Mouse (Mus musculus) intestine, embryonic 16.5 days (tissue): ENCODE results near the gene Smpdl3a. TPM values are rescaled to one million over a fixed set of nuclear protein-coding genes. Genes with fewer than 3 reads are reported as not detected.

ENCODE experiments used
- ATAC-seq: fragments of 200-750 bp; cut with Nextera tagmentation; 2 replicates; pipeline ENCODE4 v1.8.0; 2017; ENCODE audit warnings: moderate TSS enrichment, moderate library complexity
- H3K27ac ChIP-seq: fragments of 300-500 bp; sonication (generic); 2 replicates; pipeline ENCODE4 v1.5.1; 2014; ENCODE audit warnings: mild to moderate bottlenecking, low read length
- H3K27me3 ChIP-seq: fragments of 300-500 bp; sonication (generic); replicated peaks from 2 replicates; pipeline ENCODE4 v1.6.1; 2014; ENCODE audit warnings: low read length, control low read depth, mixed read lengths; ENCODE audit not compliant: control insufficient read depth, insufficient read depth
- H3K36me3 ChIP-seq: fragments of 300-500 bp; sonication (generic); 2 replicates; pipeline ENCODE4 v1.6.1; 2014; ENCODE audit warnings: low read length, control low read depth; ENCODE audit not compliant: control insufficient read depth, insufficient read depth
- H3K4me1 ChIP-seq: fragments of 300-500 bp; sonication (generic); 2 replicates; pipeline ENCODE4 v1.6.1; 2014; ENCODE audit warnings: low read length, control low read depth, mixed read lengths; ENCODE audit not compliant: control insufficient read depth, insufficient read depth
- H3K4me2 ChIP-seq: fragments of 300-500 bp; sonication (generic); 2 replicates; pipeline ENCODE4 v1.6.1; 2014; ENCODE audit warnings: low read depth, low read length, control low read depth
- H3K4me3 ChIP-seq: fragments of 300-500 bp; sonication (generic); 2 replicates; pipeline ENCODE4 v1.5.1; 2014; ENCODE audit warnings: mild to moderate bottlenecking, low read length
- H3K9ac ChIP-seq: fragments of 300-500 bp; sonication (generic); 2 replicates; pipeline ENCODE4 v1.6.1; 2014; ENCODE audit warnings: low read depth, low read length
- H3K9me3 ChIP-seq: fragments of 300-500 bp; sonication (generic); 2 replicates; pipeline ENCODE4 v1.6.1; 2016; ENCODE audit warnings: low read length, control low read depth; ENCODE audit not compliant: control insufficient read depth
- WGBS: fragments of 180-500 bp; shearing (Covaris S2); extraction: QIAGEN DNeasy Blood & Tissue Kit; methylation state at CpG from one replicate; pipeline ENCODE4 v1.1.7; 2014; 5-methylcytosine and 5-hydroxymethylcytosine counted together
- polyA plus RNA-seq: library from polyadenylated mRNA; unstranded; fragments of >200 nt; fragmentation: Nextera tagmentation; extraction: Ambion mirVana; gene quantifications from 2 replicates; pipeline ENCODE4 v1.2.1, GENCODE M21; 2015

Gene Smpdl3a
- 81.6 and 99.0 TPM in 2 replicates for polyA plus RNA-seq

DNA sequence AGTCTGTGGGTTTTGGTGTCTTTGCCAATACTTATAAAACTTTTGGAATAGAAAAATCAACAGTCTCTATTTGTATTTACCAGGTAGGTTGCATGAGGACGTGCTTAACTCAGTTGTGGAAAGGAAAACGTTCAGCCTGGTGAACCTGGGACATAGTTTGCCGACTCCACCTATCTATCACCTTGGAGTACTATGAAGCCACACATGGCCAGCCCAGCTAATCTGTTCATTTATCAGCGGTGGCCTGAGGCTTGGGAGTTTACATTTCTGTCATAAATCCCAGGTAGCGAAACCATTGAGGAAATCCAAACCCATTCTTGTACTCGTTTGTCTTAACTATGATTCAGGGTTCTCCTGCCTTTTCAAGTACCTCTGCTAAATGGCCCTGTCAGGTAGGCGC is at the start of gene Smpdl3a:
Gene Smpdl3a, plus strand, starts transcription at position 318 of the 400 bp plus-strand sequence.
- H3K27ac ChIP-seq: peak within 1 kb of the TSS; percentile 89

DNA sequence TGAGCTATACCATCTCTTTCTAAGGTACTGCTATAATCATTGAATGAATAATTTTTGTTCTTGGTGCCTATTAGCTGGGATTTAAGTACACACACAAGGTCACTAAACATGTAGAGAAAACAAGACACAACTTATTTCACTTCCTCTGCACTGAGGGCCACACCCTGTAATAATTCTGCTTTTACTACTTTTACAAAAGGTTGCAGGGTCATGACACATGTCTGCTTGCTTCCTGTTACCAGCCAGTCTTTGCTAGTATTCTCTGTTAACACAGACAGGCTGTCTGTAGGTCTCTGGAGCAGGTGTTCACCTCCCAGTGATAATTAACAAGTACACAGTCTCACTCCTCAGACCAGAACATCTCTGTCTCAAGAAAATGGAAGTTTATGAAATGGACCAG is 48.7 kb upstream of the Smpdl3a start:
- Histone ChIP-seq H3K4me2 (no peak overlapping the region), H3K4me1 (no peaks in the 10 kb centered on the region), H3K4me3 (no peak overlapping the region), H3K9ac (no peak overlapping the region), H3K9me3 (no peaks in the 10 kb centered on the region), H3K27me3 (no peaks in the 10 kb centered on the region), H3K27ac (no peak overlapping the region), H3K36me3 (no peaks in the 10 kb centered on the region)
- ATAC-seq: peak; percentile 86

More for the DNA sequence above, at the start of gene Smpdl3a:
- Histone ChIP-seq H3K4me3 (peak within 1 kb of the TSS; percentile 74), H3K4me2 (peak within 1 kb of the TSS; percentile 95), H3K9ac (peak within 1 kb of the TSS; percentile 92), H3K36me3 (no peaks in the 10 kb centered on the region), H3K9me3 (no peaks in the 10 kb centered on the region), H3K4me1 (peaks cover 13% of the 10 kb centered on the region), H3K27me3 (no peaks in the 10 kb centered on the region)
- WGBS: 49% methylated on average over 7 of the region's 7 CpGs
- ATAC-seq: peak; percentile 66

DNA sequence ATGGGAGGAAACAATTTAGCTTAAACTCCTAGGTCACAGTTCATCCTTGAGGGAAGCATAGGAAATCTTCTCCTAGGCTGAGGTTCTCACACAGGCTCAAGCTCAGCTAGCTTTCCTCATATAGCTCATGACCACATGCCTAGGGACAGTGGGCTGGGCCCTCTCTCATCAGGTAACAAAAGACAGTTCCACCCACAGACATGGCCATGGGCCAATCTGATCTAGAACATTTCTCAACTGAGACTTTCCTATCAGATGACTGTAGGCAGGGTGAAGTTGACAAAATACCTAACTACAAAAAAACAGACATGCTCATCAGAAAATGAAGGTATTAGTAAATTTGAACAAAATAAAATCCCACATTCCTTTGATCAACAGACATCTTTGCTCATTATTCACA is 47.0 kb upstream of the Smpdl3a start:
- Histone ChIP-seq H3K4me2 (no peak overlapping the region), H3K4me1 (no peaks in the 10 kb centered on the region), H3K9ac (no peak overlapping the region), H3K4me3 (no peak overlapping the region), H3K9me3 (no peaks in the 10 kb centered on the region), H3K36me3 (no peaks in the 10 kb centered on the region), H3K27ac (no peak overlapping the region), H3K27me3 (no peaks in the 10 kb centered on the region)
- no peak for ATAC-seq

DNA sequence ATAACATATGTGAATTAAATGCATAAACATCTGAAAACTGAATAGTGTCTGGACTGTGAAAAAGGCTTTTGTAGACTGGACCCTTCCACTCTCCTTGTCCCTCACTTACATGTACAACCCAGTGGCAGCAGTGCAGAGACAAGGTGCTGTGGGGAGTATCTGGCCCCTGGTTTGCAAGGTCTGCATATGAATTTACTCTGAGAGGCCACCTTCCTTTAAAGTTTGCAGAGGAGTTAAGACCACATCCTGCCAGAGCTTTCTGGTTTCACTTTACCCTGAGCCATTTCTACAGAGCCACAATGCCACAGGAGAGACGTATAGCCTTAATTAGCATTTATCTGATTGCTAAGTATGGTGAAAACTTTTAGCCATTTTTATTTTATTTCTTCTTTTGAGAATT is 40.8 kb upstream of the Smpdl3a start:
- Histone ChIP-seq H3K27me3 (no peaks in the 10 kb centered on the region), H3K4me2 (no peak overlapping the region), H3K9me3 (no peaks in the 10 kb centered on the region), H3K9ac (no peak overlapping the region), H3K4me1 (no peaks in the 10 kb centered on the region), H3K27ac (no peak overlapping the region), H3K4me3 (no peak overlapping the region), H3K36me3 (no peaks in the 10 kb centered on the region)
- WGBS: 62% methylated on average over 1 of the region's 1 CpGs
- no peak for ATAC-seq

DNA sequence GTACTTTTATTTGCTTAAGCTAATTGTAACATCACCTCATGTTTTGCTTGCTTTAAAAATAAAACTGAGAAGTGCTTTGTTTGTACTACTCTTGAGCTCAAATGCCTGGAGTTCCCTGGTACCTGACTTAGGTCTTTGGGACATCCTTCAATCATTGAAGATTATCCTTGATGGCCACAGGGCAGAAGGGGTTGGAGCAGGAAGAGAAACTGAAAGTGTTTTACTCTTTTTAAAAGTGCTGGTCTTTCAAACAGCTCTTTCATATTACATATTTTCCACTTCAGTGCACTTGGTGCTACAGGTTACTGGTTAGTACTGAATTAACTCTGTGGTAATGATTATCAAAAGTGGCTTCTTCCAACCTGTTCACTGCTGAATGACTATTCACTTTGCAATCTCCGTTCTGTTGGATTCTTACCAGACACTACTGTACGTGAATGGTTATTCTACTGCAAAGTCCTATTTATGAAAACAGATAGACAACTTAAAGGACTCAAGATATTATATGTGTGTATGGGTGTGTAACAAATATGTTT is 38.9 kb upstream of the Smpdl3a start:
- Histone ChIP-seq H3K4me2 (no peak overlapping the region), H3K9me3 (no peaks in the 10 kb centered on the region), H3K36me3 (no peaks in the 10 kb centered on the region), H3K27ac (no peak overlapping the region), H3K9ac (no peak overlapping the region), H3K4me1 (no peaks in the 10 kb centered on the region), H3K27me3 (no peaks in the 10 kb centered on the region), H3K4me3 (no peak overlapping the region)
- 88% methylated on average over 2 of the region's 2 CpGs for WGBS
- no peak for ATAC-seq

DNA sequence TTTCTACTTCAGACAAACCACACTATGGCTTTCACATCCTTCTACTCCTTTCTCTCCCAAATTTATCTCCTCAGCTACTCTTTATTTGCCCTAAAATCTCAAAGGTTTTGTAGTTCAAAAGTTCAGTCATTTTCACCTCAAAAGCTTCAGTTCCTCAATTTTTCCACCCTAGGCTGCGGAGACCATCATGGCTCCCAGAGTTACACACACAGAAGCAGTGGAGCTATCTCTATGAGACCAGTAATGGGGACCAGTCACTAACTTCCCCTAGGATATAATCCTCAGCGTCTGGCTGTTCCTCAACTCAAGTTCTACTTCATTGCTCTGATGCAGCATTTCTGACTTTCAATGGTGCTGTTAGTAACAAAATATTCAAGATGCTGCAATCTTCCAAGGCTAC is 35.1 kb upstream of the Smpdl3a start:
- H3K9ac ChIP-seq: no peak overlapping the region
- no peaks in the 10 kb centered on the region for H3K4me1 ChIP-seq
- no peak overlapping the region for H3K4me2 ChIP-seq
- no peak for ATAC-seq
- 91% methylated on average over 2 of the region's 2 CpGs for WGBS
- H3K27ac ChIP-seq: no peak overlapping the region
- no peaks in the 10 kb centered on the region for H3K9me3 ChIP-seq
- no peaks in the 10 kb centered on the region for H3K27me3 ChIP-seq
- H3K36me3 ChIP-seq: no peaks in the 10 kb centered on the region
- no peak overlapping the region for H3K4me3 ChIP-seq

DNA sequence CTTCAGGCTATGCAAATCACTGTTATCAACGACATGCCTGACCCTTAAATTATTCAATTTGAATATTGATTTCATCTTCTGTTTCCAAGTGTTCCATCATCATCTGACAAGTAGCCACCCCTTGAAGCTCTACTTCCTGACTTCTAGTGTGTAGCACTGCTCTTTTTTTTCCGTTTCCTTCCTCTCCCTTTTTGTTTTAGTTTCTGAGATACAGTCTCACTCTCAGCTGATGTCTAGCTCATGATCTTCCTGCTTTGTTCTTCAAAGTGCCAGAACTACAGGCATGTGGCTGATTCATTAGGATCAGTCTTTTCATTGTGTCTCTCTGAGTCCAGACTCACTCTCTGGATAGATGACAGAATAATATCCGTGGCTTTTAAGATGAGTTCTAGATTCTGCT is 33.4 kb upstream of the Smpdl3a start:
- H3K27ac ChIP-seq: no peak overlapping the region
- no peaks in the 10 kb centered on the region for H3K36me3 ChIP-seq
- no peak for ATAC-seq
- H3K27me3 ChIP-seq: no peaks in the 10 kb centered on the region
- no peak overlapping the region for H3K9ac ChIP-seq
- WGBS: 64% methylated on average over 3 of the region's 3 CpGs
- H3K4me2 ChIP-seq: no peak overlapping the region
- H3K4me1 ChIP-seq: no peaks in the 10 kb centered on the region
- H3K9me3 ChIP-seq: no peaks in the 10 kb centered on the region
- no peak overlapping the region for H3K4me3 ChIP-seq

DNA sequence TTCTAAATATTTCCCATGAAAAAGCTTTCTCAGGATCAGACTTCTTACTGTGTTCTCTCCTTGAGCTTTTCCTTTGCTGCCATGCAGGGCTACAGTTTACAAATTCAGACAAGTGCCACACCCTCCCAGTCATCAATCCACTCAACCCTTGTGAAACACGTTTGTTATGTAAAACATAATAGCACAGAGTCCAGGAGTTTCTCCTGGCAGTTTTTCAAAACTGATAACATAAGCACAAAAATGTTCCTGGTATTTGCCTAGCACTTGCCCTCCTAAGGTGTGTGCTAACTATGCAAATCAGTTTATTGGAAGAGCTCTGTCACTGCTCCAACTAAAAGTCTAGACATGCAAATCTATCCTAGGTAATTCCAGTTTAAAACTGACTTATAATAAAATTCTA is 31.1 kb upstream of the Smpdl3a start:
- peak; percentile 91 for ATAC-seq
- no peak overlapping the region for H3K4me2 ChIP-seq
- H3K9me3 ChIP-seq: no peaks in the 10 kb centered on the region
- H3K9ac ChIP-seq: no peak overlapping the region
- WGBS: 4% methylated on average over 1 of the region's 1 CpGs
- H3K4me1 ChIP-seq: no peaks in the 10 kb centered on the region
- no peaks in the 10 kb centered on the region for H3K27me3 ChIP-seq
- H3K4me3 ChIP-seq: no peak overlapping the region
- H3K36me3 ChIP-seq: no peaks in the 10 kb centered on the region
- H3K27ac ChIP-seq: no peak overlapping the region

DNA sequence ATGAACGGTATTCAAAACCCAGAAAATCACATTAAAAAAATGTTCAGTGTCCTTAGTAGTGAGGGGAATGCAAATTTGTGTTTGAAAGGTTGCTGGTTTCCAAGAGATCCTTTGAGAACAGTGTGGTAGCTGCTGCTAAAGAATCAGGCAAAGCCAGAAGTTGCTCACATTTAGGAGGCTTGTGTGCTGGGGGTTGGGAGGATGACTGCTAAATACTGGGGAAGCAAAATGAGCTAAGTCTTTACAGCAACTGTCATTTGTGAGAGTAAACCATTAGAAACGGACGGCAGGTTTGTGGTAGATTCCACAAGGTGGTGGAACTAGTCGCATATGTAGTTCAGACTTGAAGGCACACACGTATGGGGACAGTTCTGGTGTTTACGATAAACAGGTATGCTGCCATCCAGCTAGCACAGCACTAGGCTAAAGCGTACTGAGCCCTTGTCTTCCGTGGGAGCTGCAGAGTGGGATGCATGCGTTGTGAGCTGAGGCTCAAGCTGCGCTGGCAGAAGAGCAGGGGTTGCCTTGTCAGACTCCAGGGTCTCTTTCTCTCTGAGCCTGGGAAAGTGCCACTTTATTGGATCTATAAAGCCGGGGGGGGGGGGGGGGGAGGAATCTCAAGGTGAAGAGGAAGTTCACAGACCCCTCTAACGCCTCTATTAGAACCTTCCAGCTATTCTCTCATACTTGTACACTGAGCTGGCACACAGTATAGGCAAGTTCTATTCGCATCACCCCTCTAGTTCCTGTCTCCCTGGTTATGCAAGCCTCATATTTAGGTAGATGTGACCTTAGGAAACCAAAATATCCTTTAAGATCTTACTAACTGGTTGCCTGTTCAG is 10.6 kb upstream of the Smpdl3a start:
- Histone ChIP-seq H3K4me1 (0 out of 2 replicates have a peak, but pooled peaks cover 8% of the 10 kb centered on the region), H3K36me3 (no peaks in the 10 kb centered on the region), H3K4me2 (no peak overlapping the region), H3K27me3 (no peaks in the 10 kb centered on the region), H3K9ac (no peak overlapping the region), H3K9me3 (no peaks in the 10 kb centered on the region), H3K4me3 (no peak overlapping the region), H3K27ac (no peak overlapping the region)
- WGBS: 40% methylated on average over 12 of the region's 13 CpGs
- ATAC-seq: no peak
